Mouse (Mus musculus) kidney, adult 9 months (tissue): Measurements from ENCODE around the gene Smco2.
A peak's percentile ranks its signal among the peaks of the same experiment; 100 is the strongest.
"Not testable (repeated sequence)": the region's sequence is repeated elsewhere in the genome, so short reads cannot be mapped to it uniquely, and the experiment has no call there.

Source experiments
- DNase-seq: peaks from one replicate; pipeline ENCODE4 v3.0.0; 2022

Smco2 gene

DNA sequence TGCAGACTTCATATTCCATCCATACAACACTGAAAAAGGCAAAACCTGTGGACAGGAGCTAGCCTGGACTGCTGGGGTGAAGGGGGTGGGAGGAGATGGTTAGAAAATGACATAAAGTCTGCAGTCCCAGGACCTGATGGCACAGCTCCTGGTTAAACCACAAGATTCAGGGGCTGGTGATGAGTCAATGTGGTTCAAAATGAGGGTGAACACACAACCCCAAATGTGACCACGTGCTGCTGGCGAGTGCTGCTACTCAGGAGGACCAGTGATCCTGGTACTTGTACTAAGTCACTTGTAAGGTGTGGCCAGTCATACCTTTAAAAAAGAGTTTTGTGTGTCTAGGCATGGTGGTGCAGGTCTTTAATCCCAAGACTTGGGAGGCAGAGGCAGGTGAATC lies 13.2 kb downstream of the Smco2 start:
- no peak for DNase-seq

- DNase-seq = not testable (repeated sequence)
Observed at GRCm38 (mm10) chr6:146864370-146864769, 14.5 kb downstream of the Smco2 start.

- no peak for DNase-seq
Observed at GRCm38 (mm10) chr6:146865701-146866100, 15.8 kb downstream of the Smco2 start.

DNA sequence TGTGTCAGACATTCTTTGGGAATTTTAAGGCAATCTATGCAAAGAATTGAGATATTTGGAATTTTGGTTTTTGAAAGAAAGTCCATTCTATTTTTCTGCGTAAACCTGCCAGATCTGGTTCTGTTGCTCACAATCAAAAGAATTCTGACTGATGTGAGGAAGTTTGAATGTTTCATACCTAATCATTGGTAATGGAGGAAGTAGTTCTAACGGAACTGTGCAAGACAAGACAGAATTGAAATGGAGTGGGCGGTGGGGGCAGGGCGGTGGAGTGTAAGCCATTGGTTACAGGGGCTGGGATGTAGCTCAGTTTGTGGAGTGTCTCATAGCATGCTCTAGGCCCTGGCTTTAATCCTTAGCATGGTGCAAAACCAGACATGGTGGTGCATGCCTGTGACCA lies 22.1 kb downstream of the Smco2 start:
- no peak for DNase-seq

- DNase-seq = no peak
Observed at GRCm38 (mm10) chr6:146874415-146874814, 24.5 kb downstream of the Smco2 start.

- DNase-seq = no peak
Observed at GRCm38 (mm10) chr6:146876820-146877219, 26.9 kb downstream of the Smco2 start.

DNA sequence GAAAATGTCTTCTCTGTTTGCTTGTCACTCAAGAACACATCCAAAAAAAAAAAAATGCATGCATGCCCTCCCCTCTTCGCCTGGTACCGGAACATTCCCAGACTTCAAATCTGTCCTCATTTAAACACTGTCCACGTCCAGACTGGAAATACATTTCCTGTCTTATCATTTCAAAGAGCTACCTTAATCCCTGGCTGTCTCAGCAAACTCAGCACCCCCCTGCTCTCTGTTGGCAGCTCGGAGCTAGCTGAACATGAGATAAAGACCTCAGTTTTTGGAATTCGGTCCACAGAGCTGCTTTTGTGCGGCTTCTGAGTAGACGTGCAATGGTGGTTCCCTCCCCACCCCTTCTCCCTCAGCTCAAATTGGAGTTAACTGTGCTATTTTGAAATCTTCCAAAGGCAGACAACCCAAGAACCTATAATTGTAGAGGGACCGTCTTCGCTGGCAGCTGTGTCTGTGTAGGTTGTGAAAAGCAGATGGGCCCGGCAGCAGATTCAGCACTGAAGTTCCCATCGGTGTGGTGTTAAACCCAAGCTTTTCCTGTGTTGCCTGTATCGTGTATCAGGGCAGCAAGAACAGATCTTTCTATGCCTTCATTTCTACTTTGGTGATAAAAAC lies 27.6 kb downstream of the Smco2 start:
- DNase-seq = no peak

GRCm38 (mm10) chr6:146878926-146879325 lies 29.0 kb downstream of the Smco2 start:
- no peak for DNase-seq

- no peak for DNase-seq
Observed at GRCm38 (mm10) chr6:146879856-146880255, 30.0 kb downstream of the Smco2 start.

DNA sequence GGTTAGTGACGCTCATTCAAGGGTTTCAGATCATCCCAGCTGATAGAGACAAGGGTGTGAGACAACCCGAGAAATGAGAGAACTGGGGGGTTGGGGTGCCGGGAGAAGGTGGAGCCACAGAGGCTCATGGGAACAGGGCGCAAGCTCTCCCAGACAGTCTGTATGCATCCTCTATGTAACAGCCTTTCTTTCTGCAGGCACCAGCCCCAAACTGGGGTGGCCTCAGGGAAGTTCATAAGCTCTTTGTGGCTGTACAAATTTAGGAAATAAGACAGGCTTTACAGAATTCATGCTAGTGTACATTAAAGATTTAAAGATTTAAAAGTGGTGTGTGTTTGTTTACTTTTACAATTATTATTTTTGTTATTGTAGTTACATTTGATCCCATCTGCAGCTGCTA lies 30.4 kb downstream of the Smco2 start:
- DNase-seq = no peak

- peak; percentile 66 for DNase-seq
Observed at GRCm38 (mm10) chr6:146881896-146882770, 32.2 kb downstream of the Smco2 start.

DNA sequence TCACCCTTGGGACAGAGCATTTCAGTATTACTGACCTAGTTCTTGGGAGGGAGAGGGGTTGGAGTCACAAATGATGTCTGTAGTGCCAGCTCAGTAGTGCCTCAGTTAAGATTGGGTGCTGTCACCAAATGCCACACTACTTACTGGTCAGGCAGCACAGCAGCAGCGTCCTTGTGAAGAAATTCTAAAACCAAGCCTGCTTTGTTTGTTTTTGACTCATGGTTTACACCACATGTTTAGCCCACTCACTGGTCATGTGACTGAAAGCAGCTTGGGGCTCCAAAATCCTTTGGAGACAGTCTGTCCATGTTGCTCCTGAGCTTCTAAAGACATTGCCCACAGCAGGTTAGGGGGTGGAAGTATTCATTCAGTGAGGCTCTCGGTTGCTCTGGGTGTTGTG lies 33.5 kb downstream of the Smco2 start:
- DNase-seq = no peak

DNA sequence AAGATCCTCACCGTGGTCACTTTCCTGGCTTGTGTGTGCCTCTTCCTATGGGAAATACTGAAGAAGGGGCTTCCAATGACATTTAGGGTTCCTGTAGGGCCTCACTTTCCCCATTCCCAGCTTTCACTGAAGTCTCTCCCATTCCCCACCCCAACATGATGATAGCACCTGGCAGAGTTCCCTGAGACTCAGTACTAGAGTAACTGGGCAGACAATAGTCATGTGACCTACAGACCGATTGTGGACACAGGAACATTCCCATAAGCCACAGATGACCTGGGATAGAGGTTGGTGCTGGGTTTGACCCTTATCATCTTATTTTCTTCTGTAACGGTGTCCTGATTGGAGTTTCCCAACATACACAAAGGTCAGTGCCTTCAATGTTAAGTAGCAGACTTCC lies 34.3 kb downstream of the Smco2 start:
- DNase-seq = no peak

- DNase-seq = peak; percentile 53
Observed at GRCm38 (mm10) chr6:146884851-146885250, 34.9 kb downstream of the Smco2 start.

DNA sequence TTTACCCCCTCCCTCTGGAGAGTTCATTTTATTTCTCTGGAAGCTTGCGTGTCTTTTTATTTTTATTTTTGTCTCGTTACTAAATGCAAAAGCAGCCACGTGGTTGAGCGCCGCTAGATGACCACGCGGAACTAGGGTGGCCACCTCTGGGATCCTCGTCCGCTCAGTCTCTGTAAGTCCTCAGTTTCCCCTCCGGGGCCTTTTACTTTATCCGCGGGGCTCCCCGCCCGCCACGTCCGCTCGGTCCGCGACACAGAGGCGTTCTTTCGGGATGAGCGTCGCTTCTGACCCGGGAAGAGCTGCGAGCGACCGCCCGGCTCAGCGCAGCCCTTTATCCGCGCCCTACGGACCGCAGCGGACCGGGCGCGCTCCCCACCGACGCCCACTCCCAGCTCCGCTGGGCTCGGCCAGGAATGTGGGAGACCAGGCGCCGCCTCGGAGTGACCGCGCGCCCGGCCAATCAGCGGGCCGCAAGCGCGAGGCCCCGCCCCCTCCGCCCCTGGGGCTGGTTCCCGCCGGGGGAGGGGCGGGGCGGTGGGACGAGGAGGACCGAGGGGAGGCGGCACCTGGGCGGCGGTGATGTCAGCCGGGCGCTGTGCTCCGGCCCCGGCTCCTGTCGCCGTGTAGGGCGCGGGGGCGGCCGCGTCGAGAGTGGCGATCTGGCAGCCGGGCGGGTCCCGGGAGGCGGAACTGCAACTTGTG lies 38.2 kb downstream of the Smco2 start, which contains the start of gene Ppfibp1:
TSS of gene Ppfibp1 (plus strand) at position 530 of the 702 bp plus-strand sequence.
- peak; percentile 96 for DNase-seq

GRCm38 (mm10) chr6:146888660-146889490 lies 39.0 kb downstream of the Smco2 start:
- no peak for DNase-seq

DNA sequence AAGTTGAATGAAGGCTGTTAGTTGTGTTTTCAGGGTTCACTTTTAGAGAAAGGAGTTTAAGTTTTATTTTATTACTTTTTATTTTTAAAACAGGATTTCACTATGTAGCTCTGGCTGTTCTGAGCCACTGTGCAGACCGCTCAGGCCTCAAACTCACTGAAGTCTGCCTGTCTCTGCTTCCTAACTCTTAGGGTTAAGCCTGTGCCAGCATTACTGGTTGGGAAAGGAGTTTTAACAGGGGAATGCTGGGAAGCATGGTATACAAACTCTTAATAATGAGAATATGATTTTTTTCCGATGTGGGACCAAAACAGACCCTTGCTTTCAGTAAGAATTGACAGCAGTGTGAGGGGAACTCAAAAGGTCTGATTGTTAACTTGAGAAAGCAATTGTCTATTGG lies 40.3 kb downstream of the Smco2 start:
- no peak for DNase-seq

GRCm38 (mm10) chr6:146890633-146891032 lies 40.7 kb downstream of the Smco2 start:
- DNase-seq = peak; percentile 47

DNA sequence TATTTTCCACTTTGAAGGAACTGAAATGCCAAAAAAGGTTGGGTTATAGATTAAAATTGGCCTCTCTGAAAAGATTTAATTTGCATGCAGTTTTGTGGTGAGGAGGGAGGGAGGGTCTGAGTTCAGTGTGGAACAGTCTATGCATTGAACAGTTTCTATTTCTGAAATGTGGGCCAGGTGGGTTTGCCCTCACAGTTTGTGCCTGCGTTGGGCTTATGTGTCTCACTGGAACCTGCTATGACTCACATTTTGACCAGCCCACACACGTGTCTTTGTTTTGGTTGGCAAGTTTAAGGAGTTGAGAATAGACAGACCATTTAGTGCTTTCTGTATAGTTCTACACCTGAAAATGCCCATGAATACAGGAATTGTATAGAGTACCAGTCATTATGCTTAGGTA lies 44.0 kb downstream of the Smco2 start:
- no peak for DNase-seq

GRCm38 (mm10) chr6:146898709-146899108 lies 48.8 kb downstream of the Smco2 start:
- peak; percentile 51 for DNase-seq

DNA sequence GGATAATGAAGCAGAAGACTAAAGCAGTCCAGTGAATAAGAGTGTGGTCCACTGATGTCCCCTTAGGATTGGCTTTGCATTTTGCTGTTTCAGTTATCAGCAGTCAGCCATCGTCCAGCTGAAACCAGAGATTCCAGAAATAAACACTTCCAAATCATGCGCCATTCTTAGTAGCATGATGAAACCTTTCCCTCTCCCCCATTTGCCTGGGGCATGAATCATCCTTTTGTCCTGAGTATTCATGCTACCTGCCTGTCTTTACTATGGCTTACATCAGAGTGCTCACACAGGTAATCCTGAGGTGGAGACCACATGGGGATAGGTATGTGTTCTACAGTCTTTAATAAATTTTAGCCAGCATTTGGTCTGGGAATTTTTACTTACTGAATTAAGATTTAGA lies 49.7 kb downstream of the Smco2 start:
- DNase-seq = no peak

GRCm38 (mm10) chr6:146901929-146902328 lies 52.0 kb downstream of the Smco2 start:
- DNase-seq = no peak

GRCm38 (mm10) chr6:146903632-146904031 lies 53.7 kb downstream of the Smco2 start:
- no peak for DNase-seq
